Mouse (Mus musculus) ovary, postnatal 36 days (tissue): Measurements from ENCODE around the gene Vmn1r28.
"Not testable (repeated sequence)": the region's sequence is repeated elsewhere in the genome, so short reads cannot be mapped to it uniquely, and the experiment has no call there.

ENCODE experiments used
- DNase-seq: peaks from one replicate; pipeline ENCODE4 v3.0.0; 2022; ENCODE audit warnings: low spot score, mixed read lengths

The Vmn1r28 gene

GRCm38 (mm10) chr6:58261737-58262136, at the start of gene Vmn1r28:
Gene Vmn1r28 (plus strand): TSS chr6:58262037.
- no peak for DNase-seq

GRCm38 (mm10) chr6:58216119-58216518, 45.7 kb upstream of the Vmn1r28 start:
- no peak for DNase-seq

- no peak for DNase-seq
Measured at GRCm38 (mm10) chr6:58218721-58219120, 43.1 kb upstream of the Vmn1r28 start, which contains the start of gene Vmn1r27. Gene Vmn1r27 (minus strand): TSS chr6:58218821.

- not testable (repeated sequence) for DNase-seq
Measured at GRCm38 (mm10) chr6:58279661-58280060, 17.8 kb downstream of the Vmn1r28 start.

GRCm38 (mm10) chr6:58292201-58292600, 30.4 kb downstream of the Vmn1r28 start:
- DNase-seq = no peak

GRCm38 (mm10) chr6:58298511-58298910, 36.7 kb downstream of the Vmn1r28 start:
- DNase-seq = not testable (repeated sequence)

GRCm38 (mm10) chr6:58301249-58301648, 39.4 kb downstream of the Vmn1r28 start, which contains the start of gene Vmn1r29:
Gene Vmn1r29 (plus strand): TSS chr6:58301549.
- no peak for DNase-seq
